Mouse (Mus musculus) limb, embryonic 14.5 days (tissue): ENCODE results near the gene Sympk. TPM values are rescaled to one million over a fixed set of nuclear protein-coding genes. Genes with fewer than 3 reads are reported as not detected.

Source experiments
- ATAC-seq: fragments of 200-750 bp; cut with Nextera tagmentation; 2 replicates; pipeline ENCODE4 v1.8.0; 2017; ENCODE audit warnings: low read depth, moderate number of reproducible peaks, moderate TSS enrichment; ENCODE audit not compliant: low FRiP score
- DNase-seq: peaks from one replicate; pipeline ENCODE4 v3.0.0-alpha.2; 2015; ENCODE audit warnings: low spot score
- H3K27ac ChIP-seq: fragments of 300-500 bp; sonication (generic); replicated peaks from 2 replicates; pipeline ENCODE4 v1.5.1; 2014; ENCODE audit warnings: low read depth, mild to moderate bottlenecking, low read length, moderate library complexity, mixed read lengths
- H3K27me3 ChIP-seq: fragments of 300-500 bp; sonication (generic); 2 replicates; pipeline ENCODE4 v1.6.1; 2014; ENCODE audit warnings: low read length, mixed read lengths; ENCODE audit not compliant: control insufficient read depth, insufficient read depth
- H3K36me3 ChIP-seq: fragments of 300-500 bp; sonication (generic); 2 replicates; pipeline ENCODE4 v1.6.1; 2014; ENCODE audit warnings: mild to moderate bottlenecking, low read length, moderate library complexity, mixed read lengths; ENCODE audit not compliant: control insufficient read depth, insufficient read depth
- H3K4me1 ChIP-seq: fragments of 300-500 bp; sonication (generic); 2 replicates; pipeline ENCODE4 v1.6.1; 2014; ENCODE audit warnings: antibody characterized with exemption, low read length, mixed read lengths; ENCODE audit not compliant: control insufficient read depth, insufficient read depth
- H3K4me2 ChIP-seq: fragments of 300-500 bp; sonication (generic); replicated peaks from 2 replicates; pipeline ENCODE4 v1.6.1; 2014; ENCODE audit warnings: low read depth, mild to moderate bottlenecking, low read length, moderate library complexity; ENCODE audit not compliant: severe bottlenecking
- H3K4me3 ChIP-seq: fragments of 300-500 bp; sonication (generic); replicated peaks from 2 replicates; pipeline ENCODE4 v1.5.1; 2014; ENCODE audit warnings: low read length
- H3K9ac ChIP-seq: fragments of 300-500 bp; sonication (generic); 2 replicates; pipeline ENCODE4 v1.6.1; 2014; ENCODE audit warnings: mild to moderate bottlenecking, low read depth, low read length, moderate library complexity; ENCODE audit not compliant: severe bottlenecking
- H3K9me3 ChIP-seq: fragments of 300-500 bp; sonication (generic); 2 replicates; pipeline ENCODE4 v1.6.1; 2016; ENCODE audit warnings: low read length; ENCODE audit not compliant: control insufficient read depth
- POLR2A ChIP-seq: fragments of 200-500 bp; IDR thresholded peaks from 2 replicates; pipeline ENCODE4 v1.8.0; 2012; ENCODE audit warnings: inconsistent platforms, mild to moderate bottlenecking, moderate library complexity, borderline replicate concordance; ENCODE audit not compliant: insufficient read depth, insufficient read length; ENCODE audit errors: extremely low read depth
- WGBS: fragments of 180-500 bp; shearing (Covaris S2); extraction: QIAGEN DNeasy Blood & Tissue Kit; methylation state at CpG from one replicate; pipeline ENCODE4 v1.1.7; 2014; 5-methylcytosine and 5-hydroxymethylcytosine counted together
- polyA plus RNA-seq, 2 experiments: library from polyadenylated mRNA; depleted of rRNA in 1 of 2; stranded (reverse) in 1 of 2; unstranded in 1 of 2; fragments of >200 nt; fragmentation: Nextera tagmentation in 1 of 2; extraction: Ambion mirVana in 1 of 2; gene quantifications; 2 replicates each; pipeline versions ENCODE4 v1.2.1 to v1.2.3; 2012 to 2014

The Sympk gene
- polyA plus RNA-seq, 2 experiments: 23.0 to 97.0 TPM

- peak within 1 kb of the TSS; percentile 75 for H3K4me3 ChIP-seq
- H3K36me3 ChIP-seq: no peaks in the 10 kb centered on the region
- no peaks in the 10 kb centered on the region for H3K9me3 ChIP-seq
- no peak for DNase-seq
- ATAC-seq: no peak
- H3K4me2 ChIP-seq: peak within 1 kb of the TSS; percentile 62; the same call in 1 of the 2 replicates
- no peak within 1 kb of the TSS for H3K27ac ChIP-seq
- H3K27me3 ChIP-seq: peaks cover 32% of the 10 kb centered on the region
- H3K4me1 ChIP-seq: peaks cover 9% of the 10 kb centered on the region; the same call in 1 of the 2 replicates
- WGBS: 2% methylated on average over 30 of the region's 30 CpGs
- peak within 1 kb of the TSS; percentile 86 for H3K9ac ChIP-seq
- no peak for TF ChIP-seq POLR2A
Measured at GRCm38 (mm10) chr7:19023357-19023814, 791 bp upstream of the Sympk start, which contains the start of gene Foxa3. Gene Foxa3, minus strand, starts transcription at chr7:19023538.

GRCm38 (mm10) chr7:19024581-19025255, 541 bp downstream of the Sympk start:
- peaks cover 9% of the 10 kb centered on the region; the same call in 1 of the 2 replicates for H3K4me1 ChIP-seq
- H3K9me3 ChIP-seq: no peaks in the 10 kb centered on the region
- ATAC-seq: peak; percentile 35
- WGBS: 2% methylated on average over 25 of the region's 36 CpGs
- peak overlapping the region; percentile 86 for H3K9ac ChIP-seq
- H3K36me3 ChIP-seq: peaks cover 13% of the 10 kb centered on the region
- peaks cover 32% of the 10 kb centered on the region for H3K27me3 ChIP-seq
- H3K4me3 ChIP-seq: peak overlapping the region; percentile 75
- no peak for TF ChIP-seq POLR2A
- no peak overlapping the region for H3K27ac ChIP-seq
- H3K4me2 ChIP-seq: peak overlapping the region; percentile 62
- no peak for DNase-seq

GRCm38 (mm10) chr7:19028067-19028466, 3.9 kb downstream of the Sympk start:
- H3K4me3 ChIP-seq: no peak overlapping the region
- H3K36me3 ChIP-seq: peaks cover 45% of the 10 kb centered on the region
- H3K9me3 ChIP-seq: no peaks in the 10 kb centered on the region
- peaks cover 9% of the 10 kb centered on the region for H3K27me3 ChIP-seq
- no peak overlapping the region for H3K4me2 ChIP-seq
- H3K9ac ChIP-seq: no peak overlapping the region
- no peak for TF ChIP-seq POLR2A
- H3K27ac ChIP-seq: no peak overlapping the region
- peaks cover 9% of the 10 kb centered on the region; the same call in 1 of the 2 replicates for H3K4me1 ChIP-seq
- ATAC-seq (no peak), DNase-seq (no peak)

DNA sequence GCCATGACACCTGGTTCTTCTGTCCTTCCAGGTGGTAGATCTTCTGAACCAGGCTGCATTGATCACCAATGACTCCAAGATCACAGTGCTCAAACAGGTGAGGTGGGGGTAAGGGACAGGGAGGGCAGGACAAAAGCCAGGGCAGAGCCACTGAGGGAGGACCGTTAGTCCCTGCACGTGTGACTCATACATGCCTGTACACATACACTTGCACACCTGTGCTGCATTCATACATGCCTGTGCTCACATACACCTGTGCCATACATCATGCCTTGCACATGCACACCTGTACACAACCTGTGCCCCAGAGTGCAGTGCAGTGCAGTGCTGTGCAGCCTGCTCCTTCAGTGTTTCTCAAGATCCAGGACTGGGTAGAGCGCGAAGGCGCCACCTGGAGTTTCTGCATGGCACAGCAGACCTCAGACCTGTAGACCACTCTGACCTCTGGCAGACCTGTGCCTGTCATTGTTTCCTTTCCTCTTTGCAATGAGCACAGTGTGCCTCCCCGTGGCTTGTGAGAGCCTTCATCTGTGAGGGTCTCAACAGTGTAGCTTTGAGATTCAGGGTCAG, 5.0 kb downstream of the Sympk start:
- ATAC-seq: peak; percentile 31; the same call in 1 of the 2 replicates
- TF ChIP-seq POLR2A: no peak
- peak; percentile 37 for DNase-seq
- WGBS: 52% methylated on average over 6 of the region's 6 CpGs
- no peak overlapping the region for H3K27ac ChIP-seq
- peaks cover 9% of the 10 kb centered on the region; the same call in 1 of the 2 replicates for H3K4me1 ChIP-seq
- peaks cover 54% of the 10 kb centered on the region for H3K36me3 ChIP-seq
- H3K4me3 ChIP-seq: no peak overlapping the region
- H3K9ac ChIP-seq: no peak overlapping the region
- no peaks in the 10 kb centered on the region for H3K27me3 ChIP-seq
- no peak overlapping the region for H3K4me2 ChIP-seq
- no peaks in the 10 kb centered on the region for H3K9me3 ChIP-seq

- no peak for TF ChIP-seq POLR2A
- DNase-seq (no peak), ATAC-seq (no peak)
- Histone ChIP-seq H3K9ac (no peak overlapping the region), H3K9me3 (no peaks in the 10 kb centered on the region), H3K4me1 (no peaks in the 10 kb centered on the region), H3K27ac (no peak overlapping the region), H3K27me3 (no peaks in the 10 kb centered on the region), H3K36me3 (peaks cover 79% of the 10 kb centered on the region), H3K4me3 (no peak overlapping the region), H3K4me2 (no peak overlapping the region)
- WGBS: 88% methylated on average over 4 of the region's 4 CpGs
Measured at GRCm38 (mm10) chr7:19031641-19032040, 7.5 kb downstream of the Sympk start.
